Mouse (Mus musculus) kidney, embryonic 16.5 days (tissue): ENCODE results near the gene Tigd3. TPM values are rescaled to one million over a fixed set of nuclear protein-coding genes. Genes with fewer than 3 reads are reported as not detected.

Experiments used
- ATAC-seq: fragments of 200-750 bp; cut with Nextera tagmentation; 2 replicates; pipeline ENCODE4 v1.8.0; 2017; ENCODE audit warnings: moderate TSS enrichment; ENCODE audit not compliant: low FRiP score, low TSS enrichment
- H3K27ac ChIP-seq: fragments of 300-500 bp; sonication (generic); 2 replicates; pipeline ENCODE4 v1.5.1; 2014; ENCODE audit warnings: low read length
- H3K27me3 ChIP-seq: fragments of 300-500 bp; sonication (generic); 2 replicates; pipeline ENCODE4 v1.6.1; 2014; ENCODE audit warnings: low read length, control low read depth, mixed read lengths; ENCODE audit not compliant: insufficient read depth
- H3K36me3 ChIP-seq: fragments of 300-500 bp; sonication (generic); 2 replicates; pipeline ENCODE4 v1.6.1; 2014; ENCODE audit warnings: low read length, control low read depth, mixed read lengths; ENCODE audit not compliant: insufficient read depth
- H3K4me1 ChIP-seq: fragments of 300-500 bp; sonication (generic); 2 replicates; pipeline ENCODE4 v1.6.1; 2014; ENCODE audit warnings: low read length, control low read depth, mixed read lengths; ENCODE audit not compliant: insufficient read depth
- H3K4me2 ChIP-seq: fragments of 300-500 bp; sonication (generic); replicated peaks from 2 replicates; pipeline ENCODE4 v1.6.1; 2014; ENCODE audit warnings: low read depth, low read length
- H3K4me3 ChIP-seq: fragments of 300-500 bp; sonication (generic); 2 replicates; pipeline ENCODE4 v1.5.1; 2014; ENCODE audit warnings: mild to moderate bottlenecking, low read length
- H3K9ac ChIP-seq: fragments of 300-500 bp; sonication (generic); replicated peaks from 2 replicates; pipeline ENCODE4 v1.6.1; 2014; ENCODE audit warnings: low read length
- H3K9me3 ChIP-seq: fragments of 300-500 bp; sonication (generic); 2 replicates; pipeline ENCODE4 v1.6.1; 2016; ENCODE audit warnings: low read length, control low read depth
- WGBS: fragments of 180-500 bp; shearing (Covaris S2); extraction: QIAGEN DNeasy Blood & Tissue Kit; methylation state at CpG from one replicate; pipeline ENCODE4 v1.1.7; 2014; 5-methylcytosine and 5-hydroxymethylcytosine counted together
- polyA plus RNA-seq: library from polyadenylated mRNA; unstranded; fragments of >200 nt; fragmentation: Nextera tagmentation; extraction: Ambion mirVana; gene quantifications from 2 replicates; pipeline ENCODE4 v1.2.1, GENCODE M21; 2015

The Tigd3 gene
- polyA plus RNA-seq, 1 experiment from 2014 or later = 3.7 TPM

DNA sequence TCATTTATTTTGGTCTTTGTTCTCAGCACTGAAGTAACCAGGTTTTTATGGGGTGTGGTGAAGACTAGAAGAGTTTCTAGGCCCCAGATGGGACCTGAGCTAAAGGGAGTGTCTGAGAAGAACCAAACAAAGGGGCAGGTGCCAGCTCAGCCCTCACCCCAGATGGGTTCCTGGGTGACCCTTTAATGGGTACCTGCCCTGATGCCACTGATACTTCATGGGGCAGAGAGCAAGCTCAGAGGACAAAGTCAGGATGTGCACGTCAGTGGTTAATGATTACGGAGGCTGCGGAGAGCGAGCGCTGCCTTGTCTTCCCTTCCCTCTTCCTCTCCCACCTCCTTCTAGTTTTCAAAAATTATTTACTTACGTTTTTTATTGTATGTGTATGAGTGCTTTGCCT lies 12.8 kb downstream of the Tigd3 start:
- WGBS = 89% methylated on average over 6 of the region's 6 CpGs
- no peaks in the 10 kb centered on the region for H3K36me3 ChIP-seq

DNA sequence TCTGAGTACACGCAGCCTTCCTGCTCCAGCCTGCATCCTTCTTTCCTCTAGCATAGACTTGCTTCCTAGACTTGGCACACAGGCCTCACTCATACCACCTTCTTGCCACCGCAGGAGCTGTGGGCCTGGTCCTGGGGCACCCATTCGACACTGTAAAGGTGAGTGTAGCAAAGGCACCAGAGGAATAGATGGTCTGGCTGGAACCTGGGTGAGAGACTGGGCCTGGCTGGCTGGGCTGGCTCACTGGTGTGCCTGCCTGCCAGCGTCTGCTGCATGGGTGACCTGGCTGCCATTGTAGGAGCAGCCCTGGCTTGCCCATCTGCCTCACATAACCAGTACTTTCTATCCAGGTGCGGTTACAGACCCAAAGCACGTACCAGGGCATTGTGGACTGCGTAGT lies 14.2 kb downstream of the Tigd3 start:
- Histone ChIP-seq H3K9me3 (no peaks in the 10 kb centered on the region), H3K36me3 (no peaks in the 10 kb centered on the region), H3K4me3 (no peak overlapping the region), H3K27ac (no peak overlapping the region), H3K4me1 (peaks cover 22% of the 10 kb centered on the region), H3K27me3 (no peaks in the 10 kb centered on the region), H3K9ac (no peak overlapping the region; the same call in 1 of the 2 replicates), H3K4me2 (no peak overlapping the region)
- 90% methylated on average over 7 of the region's 7 CpGs for WGBS
- no peak for ATAC-seq

More for the DNA sequence above, 12.8 kb downstream of the Tigd3 start:
- Histone ChIP-seq H3K4me3 (no peak overlapping the region), H3K4me2 (no peak overlapping the region), H3K27me3 (no peaks in the 10 kb centered on the region), H3K9me3 (no peaks in the 10 kb centered on the region), H3K9ac (no peak overlapping the region), H3K4me1 (peaks cover 18% of the 10 kb centered on the region), H3K27ac (no peak overlapping the region)
- no peak for ATAC-seq

GRCm38 (mm10) chr19:5878916-5879315 lies 15.0 kb downstream of the Tigd3 start:
- no peak for ATAC-seq
- Histone ChIP-seq H3K4me1 (peaks cover 30% of the 10 kb centered on the region), H3K27ac (peak overlapping the region; percentile 78), H3K4me2 (peak overlapping the region; percentile 45), H3K9ac (peak overlapping the region; percentile 31), H3K9me3 (no peaks in the 10 kb centered on the region), H3K36me3 (no peaks in the 10 kb centered on the region), H3K27me3 (no peaks in the 10 kb centered on the region), H3K4me3 (peak overlapping the region; percentile 17; the same call in 1 of the 2 replicates)
- 80% methylated on average over 3 of the region's 3 CpGs for WGBS

DNA sequence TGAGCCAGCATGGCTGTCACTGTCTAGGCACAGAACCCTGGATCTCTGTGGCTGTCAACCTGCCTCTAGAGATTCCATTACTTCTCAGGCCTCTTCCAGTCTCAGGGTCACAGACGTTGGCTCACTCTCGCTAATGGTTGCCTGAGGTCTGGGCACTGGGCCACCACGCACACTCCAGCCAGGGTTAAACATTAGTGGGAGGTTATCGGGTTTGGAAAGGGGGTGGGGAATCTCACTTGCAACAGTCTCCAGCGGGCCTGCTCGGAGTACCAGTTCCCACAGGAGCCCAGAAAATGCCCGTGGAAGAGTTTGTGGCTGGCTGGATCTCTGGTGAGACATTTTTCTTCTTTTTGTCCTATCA lies 15.6 kb downstream of the Tigd3 start:
- peak overlapping the region; percentile 17; the same call in 1 of the 2 replicates for H3K4me3 ChIP-seq
- peak overlapping the region; percentile 31; the same call in 1 of the 2 replicates for H3K9ac ChIP-seq
- no peaks in the 10 kb centered on the region for H3K36me3 ChIP-seq
- WGBS = 42% methylated on average over 7 of the region's 7 CpGs
- peaks cover 36% of the 10 kb centered on the region for H3K4me1 ChIP-seq
- peak; percentile 55 for ATAC-seq
- H3K4me2 ChIP-seq = peak overlapping the region; percentile 45
- no peaks in the 10 kb centered on the region for H3K9me3 ChIP-seq
- no peaks in the 10 kb centered on the region for H3K27me3 ChIP-seq
- peak overlapping the region; percentile 92 for H3K27ac ChIP-seq

GRCm38 (mm10) chr19:5877618-5878361 lies 16.2 kb downstream of the Tigd3 start, which contains the start of gene Slc25a45:
TSS of gene Slc25a45 (plus strand) at chr19:5877808.
- Histone ChIP-seq H3K4me2 (peak within 1 kb of the TSS; percentile 45), H3K36me3 (0 out of 2 replicates have a peak, but pooled peaks cover 2% of the 10 kb centered on the region), H3K27ac (peak within 1 kb of the TSS; percentile 92), H3K4me3 (peak within 1 kb of the TSS; percentile 31), H3K9me3 (no peaks in the 10 kb centered on the region), H3K4me1 (peaks cover 40% of the 10 kb centered on the region), H3K27me3 (no peaks in the 10 kb centered on the region), H3K9ac (peak within 1 kb of the TSS; percentile 66)
- ATAC-seq = peak; percentile 68
- WGBS = 38% methylated on average over 15 of the region's 15 CpGs

GRCm38 (mm10) chr19:5874969-5875480 lies 18.9 kb downstream of the Tigd3 start, which contains the start of gene Frmd8:
TSS of gene Frmd8 (minus strand) at chr19:5875274.
- WGBS = under 1% methylated on average over 37 of the region's 37 CpGs
- peak within 1 kb of the TSS; percentile 83 for H3K4me2 ChIP-seq
- H3K9me3 ChIP-seq = no peaks in the 10 kb centered on the region
- H3K4me1 ChIP-seq = peaks cover 58% of the 10 kb centered on the region
- H3K9ac ChIP-seq = peak within 1 kb of the TSS; percentile 85
- no peaks in the 10 kb centered on the region for H3K27me3 ChIP-seq
- H3K4me3 ChIP-seq = peak within 1 kb of the TSS; percentile 80
- H3K36me3 ChIP-seq = 0 out of 2 replicates have a peak, but pooled peaks cover 7% of the 10 kb centered on the region
- H3K27ac ChIP-seq = peak within 1 kb of the TSS; percentile 75
- ATAC-seq = peak; percentile 75

- H3K9me3 ChIP-seq = no peaks in the 10 kb centered on the region
- peak overlapping the region; percentile 85 for H3K9ac ChIP-seq
- peak overlapping the region; percentile 80 for H3K4me3 ChIP-seq
- H3K27ac ChIP-seq = peak overlapping the region; percentile 75
- no peak for ATAC-seq
- no peaks in the 10 kb centered on the region for H3K27me3 ChIP-seq
- H3K36me3 ChIP-seq = peaks cover 8% of the 10 kb centered on the region; the same call in 1 of the 2 replicates
- peaks cover 58% of the 10 kb centered on the region for H3K4me1 ChIP-seq
- peak overlapping the region; percentile 83 for H3K4me2 ChIP-seq
- 9% methylated on average over 13 of the region's 13 CpGs for WGBS
Observed at GRCm38 (mm10) chr19:5874391-5874968, 19.5 kb downstream of the Tigd3 start.

GRCm38 (mm10) chr19:5872931-5873556 lies 20.9 kb downstream of the Tigd3 start:
- Histone ChIP-seq H3K9me3 (no peaks in the 10 kb centered on the region), H3K4me2 (peak overlapping the region; percentile 83; the same call in 1 of the 2 replicates), H3K27me3 (no peaks in the 10 kb centered on the region), H3K27ac (no peak overlapping the region), H3K4me3 (no peak overlapping the region), H3K9ac (peak overlapping the region; percentile 31; the same call in 1 of the 2 replicates), H3K36me3 (peaks cover 19% of the 10 kb centered on the region), H3K4me1 (peaks cover 48% of the 10 kb centered on the region)
- 84% methylated on average over 19 of the region's 19 CpGs for WGBS
- ATAC-seq = no peak

DNA sequence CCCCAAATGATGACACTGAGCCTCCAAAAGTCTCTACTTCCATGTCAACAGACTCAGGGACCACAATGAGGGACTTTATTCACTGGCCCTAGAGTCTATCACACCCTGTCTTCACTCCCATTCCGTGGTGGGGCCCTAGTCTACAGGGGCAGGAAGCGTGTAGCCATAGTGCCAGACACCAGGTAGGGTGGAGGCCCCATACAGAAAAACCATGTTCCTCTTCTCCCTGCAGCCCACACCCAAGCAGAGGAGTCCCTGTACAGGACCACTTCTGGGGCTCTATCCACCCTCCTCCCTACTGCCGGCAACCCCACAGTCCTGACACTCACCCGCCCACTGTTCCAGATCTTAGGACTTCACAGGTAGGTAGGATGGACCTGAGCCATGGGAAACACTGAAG lies 21.4 kb downstream of the Tigd3 start:
- no peak overlapping the region for H3K4me3 ChIP-seq
- H3K27ac ChIP-seq = no peak overlapping the region
- H3K9ac ChIP-seq = no peak overlapping the region
- H3K4me1 ChIP-seq = peaks cover 43% of the 10 kb centered on the region
- no peaks in the 10 kb centered on the region for H3K27me3 ChIP-seq
- 89% methylated on average over 4 of the region's 4 CpGs for WGBS
- ATAC-seq = no peak
- no peak overlapping the region for H3K4me2 ChIP-seq
- no peaks in the 10 kb centered on the region for H3K9me3 ChIP-seq
- H3K36me3 ChIP-seq = peaks cover 24% of the 10 kb centered on the region
